Mouse (Mus musculus) liver, embryonic 16.5 days (tissue): Measurements from ENCODE around the gene Neurod2. TPM values are rescaled to one million over a fixed set of nuclear protein-coding genes. Genes with fewer than 3 reads are reported as not detected.
A peak's percentile ranks its signal among the peaks of the same experiment; 100 is the strongest.

Source experiments
- ATAC-seq: fragments of 200-750 bp; cut with Nextera tagmentation; 2 replicates; pipeline ENCODE4 v1.8.0; 2017; ENCODE audit warnings: low read depth, mild to moderate bottlenecking, moderate number of reproducible peaks, moderate library complexity
- H3K27ac ChIP-seq: fragments of 300-500 bp; sonication (generic); 2 replicates; pipeline ENCODE4 v1.5.1; 2014; ENCODE audit warnings: mild to moderate bottlenecking, low read length
- H3K27me3 ChIP-seq: fragments of 300-500 bp; sonication (generic); 2 replicates; pipeline ENCODE4 v1.6.1; 2014; ENCODE audit warnings: low read depth, low read length, mixed read lengths; ENCODE audit not compliant: control insufficient read depth, insufficient read depth
- H3K36me3 ChIP-seq: fragments of 300-500 bp; sonication (generic); 2 replicates; pipeline ENCODE4 v1.6.1; 2014; ENCODE audit warnings: mild to moderate bottlenecking; ENCODE audit not compliant: control insufficient read depth, insufficient read depth
- H3K4me1 ChIP-seq: fragments of 300-500 bp; sonication (generic); 2 replicates; pipeline ENCODE4 v1.6.1; 2014; ENCODE audit warnings: low read depth, low read length, mixed read lengths; ENCODE audit not compliant: control insufficient read depth
- H3K4me2 ChIP-seq: fragments of 300-500 bp; sonication (generic); 2 replicates; pipeline ENCODE4 v1.6.1; 2014; ENCODE audit warnings: low read depth, low read length, mixed read lengths
- H3K4me3 ChIP-seq: fragments of 300-500 bp; sonication (generic); 2 replicates; pipeline ENCODE4 v1.5.1; 2014; ENCODE audit warnings: low read depth, mild to moderate bottlenecking, low read length
- H3K9ac ChIP-seq: fragments of 300-500 bp; sonication (generic); 2 replicates; pipeline ENCODE4 v1.6.1; 2014; ENCODE audit warnings: low read depth, low read length
- H3K9me3 ChIP-seq: fragments of 300-500 bp; sonication (generic); replicated peaks from 2 replicates; pipeline ENCODE4 v1.6.1; 2016; ENCODE audit warnings: low read length; ENCODE audit not compliant: control insufficient read depth
- WGBS: fragments of 180-500 bp; shearing (Covaris S2); extraction: QIAGEN DNeasy Blood & Tissue Kit; methylation state at CpG from one replicate; pipeline ENCODE4 v1.1.7; 2014; ENCODE audit not compliant: insufficient replicate concordance; 5-methylcytosine and 5-hydroxymethylcytosine counted together
- polyA plus RNA-seq: library from polyadenylated mRNA; unstranded; fragments of >200 nt; fragmentation: Nextera tagmentation; extraction: Ambion mirVana; gene quantifications from 2 replicates; pipeline ENCODE4 v1.2.1, GENCODE M21; 2015

Neurod2 gene
- not detected in 2 replicates for polyA plus RNA-seq

DNA sequence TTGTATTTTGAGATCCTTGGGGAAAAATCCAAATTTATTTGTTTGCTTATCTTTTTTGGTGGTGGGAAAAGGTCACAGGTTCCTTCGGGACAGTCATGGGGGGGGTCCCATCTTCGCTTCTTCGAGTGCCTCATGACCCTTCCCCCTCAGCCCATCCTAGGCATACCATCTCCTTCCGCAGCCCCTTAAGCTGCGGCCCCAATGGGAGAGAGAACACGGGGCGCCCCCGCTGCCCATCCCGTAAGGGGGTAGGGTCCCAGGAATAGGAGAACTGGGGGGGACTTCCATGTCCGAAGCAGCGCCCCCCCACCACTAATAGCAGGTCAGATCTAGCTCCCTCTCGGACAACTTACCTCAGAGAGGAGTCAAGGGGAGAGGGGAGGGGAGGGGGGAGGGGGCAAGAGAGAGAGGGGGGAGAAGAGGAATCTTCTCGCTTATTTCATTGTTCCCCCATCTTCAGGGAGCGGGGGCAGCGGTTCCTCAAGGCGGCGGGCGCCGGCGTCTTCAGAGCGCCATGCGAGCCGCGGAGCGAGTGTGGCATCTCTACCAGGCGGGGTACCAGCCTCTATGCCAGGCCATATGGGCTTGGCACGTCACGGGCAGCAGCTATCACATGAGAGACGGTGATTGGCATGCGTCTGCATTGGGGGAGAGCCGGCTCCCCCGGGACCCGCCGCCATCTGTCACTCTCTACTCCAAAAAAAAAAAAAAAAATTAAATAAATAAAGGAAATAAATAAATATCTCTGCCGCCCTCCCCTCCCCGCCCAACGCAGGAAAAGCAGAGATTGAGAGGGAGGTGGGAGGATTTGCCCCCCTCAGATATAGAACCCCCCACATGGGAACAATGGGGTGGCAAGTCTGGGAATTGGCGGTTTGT, at the start of gene Neurod2:
TSS of gene Neurod2 (minus strand) at position 568 of the 879 bp plus-strand sequence.
- no peak within 1 kb of the TSS for H3K4me3 ChIP-seq
- no peak within 1 kb of the TSS for H3K9ac ChIP-seq
- H3K9me3 ChIP-seq, result no peaks in the 10 kb centered on the region
- H3K4me1 ChIP-seq, result no peaks in the 10 kb centered on the region
- peaks cover 95% of the 10 kb centered on the region for H3K27me3 ChIP-seq
- H3K27ac ChIP-seq, result no peak within 1 kb of the TSS
- WGBS, result 3% methylated on average over 38 of the region's 38 CpGs
- no peaks in the 10 kb centered on the region for H3K36me3 ChIP-seq
- H3K4me2 ChIP-seq, result 0 out of 2 replicates have a peak within 1 kb of the TSS, but pooled peaks have one; percentile 9
- ATAC-seq, result no peak

DNA sequence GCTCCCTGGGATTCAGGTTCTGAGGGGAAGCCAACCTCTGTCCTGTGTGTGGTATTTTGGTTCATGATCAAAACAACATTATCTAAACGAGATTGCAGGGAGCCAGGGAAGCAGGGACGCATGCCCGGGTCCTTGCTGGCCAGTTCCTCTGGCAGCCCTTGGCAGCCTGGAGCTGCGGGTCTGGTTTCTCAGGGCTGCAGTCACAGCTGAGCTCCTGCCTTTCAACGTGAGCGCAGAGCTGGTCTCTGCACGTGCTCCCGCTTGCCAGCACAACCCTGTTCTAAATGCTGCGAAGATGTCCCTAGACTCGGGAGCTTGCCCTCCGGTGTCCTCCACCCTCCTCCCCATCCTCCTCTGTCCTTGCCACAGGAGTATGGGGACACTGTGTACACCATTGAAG, 48.3 kb upstream of the Neurod2 start:
- Histone ChIP-seq H3K9me3 (no peaks in the 10 kb centered on the region), H3K27ac (no peak overlapping the region), H3K36me3 (peaks cover 19% of the 10 kb centered on the region), H3K4me3 (no peak overlapping the region), H3K4me2 (no peak overlapping the region), H3K27me3 (no peaks in the 10 kb centered on the region), H3K9ac (no peak overlapping the region), H3K4me1 (no peaks in the 10 kb centered on the region)
- WGBS, result 77% methylated on average over 11 of the region's 11 CpGs
- ATAC-seq, result no peak

DNA sequence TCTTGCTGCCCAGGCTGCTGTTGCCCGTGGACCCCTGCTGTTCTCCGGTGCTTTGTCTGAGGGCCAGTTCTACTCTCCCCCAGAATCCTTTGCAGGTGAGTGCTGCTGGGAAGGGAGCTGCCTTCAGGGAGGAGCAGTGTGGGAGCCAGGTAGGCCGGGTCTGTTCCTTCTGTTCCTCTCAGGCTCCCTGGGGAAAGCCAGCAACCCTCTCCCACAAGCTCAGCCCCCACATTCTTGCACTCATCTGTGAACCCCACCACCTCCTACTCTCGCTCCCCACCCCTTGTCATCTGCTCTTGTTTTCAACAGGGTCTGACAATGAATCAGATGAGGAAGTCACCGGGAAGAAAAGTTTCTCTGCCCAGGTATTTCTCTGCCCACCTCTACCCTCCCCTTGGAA, 47.3 kb upstream of the Neurod2 start:
- H3K9ac ChIP-seq, result no peak overlapping the region
- H3K4me3 ChIP-seq, result no peak overlapping the region
- H3K4me2 ChIP-seq, result no peak overlapping the region
- H3K27me3 ChIP-seq, result no peaks in the 10 kb centered on the region
- H3K4me1 ChIP-seq, result no peaks in the 10 kb centered on the region
- ATAC-seq, result no peak
- no peak overlapping the region for H3K27ac ChIP-seq
- WGBS, result 72% methylated on average over 5 of the region's 5 CpGs
- H3K36me3 ChIP-seq, result peaks cover 19% of the 10 kb centered on the region
- H3K9me3 ChIP-seq, result no peaks in the 10 kb centered on the region

DNA sequence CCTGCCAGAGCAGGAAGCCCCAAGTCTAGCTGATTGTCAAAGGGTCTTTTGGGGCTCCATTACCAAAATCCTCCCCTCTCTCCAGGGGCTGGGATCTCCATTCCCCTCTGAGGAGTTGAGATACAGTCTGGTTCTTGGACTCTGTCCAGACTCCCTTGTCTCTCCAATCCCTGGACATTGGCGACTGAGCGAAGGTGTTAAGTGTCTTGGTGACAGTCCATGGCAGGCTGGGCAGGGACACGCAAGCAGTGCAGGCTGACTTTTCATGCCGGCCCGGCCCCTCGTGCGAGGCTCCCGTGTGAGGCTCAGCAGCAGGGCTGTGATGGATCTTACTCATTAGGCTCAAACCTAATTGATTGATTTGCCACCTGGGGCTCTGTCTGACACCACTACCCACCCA, 44.8 kb upstream of the Neurod2 start:
- no peaks in the 10 kb centered on the region for H3K9me3 ChIP-seq
- no peak overlapping the region for H3K27ac ChIP-seq
- H3K4me3 ChIP-seq, result no peak overlapping the region
- H3K27me3 ChIP-seq, result no peaks in the 10 kb centered on the region
- H3K9ac ChIP-seq, result no peak overlapping the region
- ATAC-seq, result no peak
- no peak overlapping the region for H3K4me2 ChIP-seq
- H3K36me3 ChIP-seq, result peaks cover 19% of the 10 kb centered on the region
- 87% methylated on average over 8 of the region's 8 CpGs for WGBS
- no peaks in the 10 kb centered on the region for H3K4me1 ChIP-seq

DNA sequence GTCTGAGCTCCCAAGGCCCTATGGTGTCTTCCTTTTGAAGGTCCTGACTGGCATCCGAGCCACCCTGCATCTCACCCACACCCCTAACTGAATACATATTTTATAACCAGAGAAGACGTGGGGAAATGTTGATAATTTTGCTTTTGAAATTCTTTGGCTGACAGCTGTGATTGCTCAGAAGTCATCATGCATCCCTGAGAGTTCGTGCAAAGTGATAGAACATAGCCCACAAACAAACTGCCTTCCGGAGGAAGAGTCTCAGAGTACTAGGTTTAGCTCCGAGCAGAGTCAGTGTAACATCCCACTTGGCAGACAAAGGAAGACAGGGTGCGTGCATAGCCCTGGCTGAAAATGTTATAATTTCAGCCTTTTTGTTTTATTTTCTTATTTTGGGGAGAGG, 43.8 kb upstream of the Neurod2 start:
- peaks cover 14% of the 10 kb centered on the region for H3K36me3 ChIP-seq
- ATAC-seq, result no peak
- WGBS, result 70% methylated on average over 6 of the region's 6 CpGs

DNA sequence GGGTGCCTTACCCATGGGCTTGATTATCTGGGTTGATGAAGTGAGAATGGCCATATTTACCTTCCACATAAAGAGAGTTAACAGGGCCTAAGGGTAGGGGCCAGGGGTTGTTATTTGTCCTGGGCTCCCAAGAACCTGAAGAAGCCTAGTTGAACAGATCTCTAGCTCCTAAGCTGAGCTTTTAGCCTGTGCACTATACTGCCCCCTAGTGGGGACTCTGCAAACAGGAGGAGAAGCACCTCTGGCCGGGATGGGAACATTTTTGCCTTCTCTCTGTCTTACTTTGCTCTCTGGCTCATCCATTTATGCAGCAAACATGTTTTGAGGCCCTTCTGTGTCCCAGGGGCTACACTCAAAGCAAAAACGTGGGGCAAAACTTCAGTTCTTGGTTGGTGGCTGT, 43.0 kb upstream of the Neurod2 start:
- no peak overlapping the region for H3K27ac ChIP-seq
- 2% methylated on average over 2 of the region's 2 CpGs for WGBS
- no peaks in the 10 kb centered on the region for H3K9me3 ChIP-seq
- no peaks in the 10 kb centered on the region for H3K4me1 ChIP-seq
- H3K4me3 ChIP-seq, result no peak overlapping the region
- H3K36me3 ChIP-seq, result peaks cover 10% of the 10 kb centered on the region
- no peak overlapping the region for H3K9ac ChIP-seq
- H3K4me2 ChIP-seq, result no peak overlapping the region
- no peaks in the 10 kb centered on the region for H3K27me3 ChIP-seq
- ATAC-seq, result no peak

More for the DNA sequence above, 43.8 kb upstream of the Neurod2 start:
- H3K27me3 ChIP-seq, result no peaks in the 10 kb centered on the region
- H3K4me1 ChIP-seq, result no peaks in the 10 kb centered on the region
- H3K9me3 ChIP-seq, result no peaks in the 10 kb centered on the region
- H3K27ac ChIP-seq, result no peak overlapping the region
- H3K4me2 ChIP-seq, result no peak overlapping the region
- H3K4me3 ChIP-seq, result no peak overlapping the region
- no peak overlapping the region for H3K9ac ChIP-seq

DNA sequence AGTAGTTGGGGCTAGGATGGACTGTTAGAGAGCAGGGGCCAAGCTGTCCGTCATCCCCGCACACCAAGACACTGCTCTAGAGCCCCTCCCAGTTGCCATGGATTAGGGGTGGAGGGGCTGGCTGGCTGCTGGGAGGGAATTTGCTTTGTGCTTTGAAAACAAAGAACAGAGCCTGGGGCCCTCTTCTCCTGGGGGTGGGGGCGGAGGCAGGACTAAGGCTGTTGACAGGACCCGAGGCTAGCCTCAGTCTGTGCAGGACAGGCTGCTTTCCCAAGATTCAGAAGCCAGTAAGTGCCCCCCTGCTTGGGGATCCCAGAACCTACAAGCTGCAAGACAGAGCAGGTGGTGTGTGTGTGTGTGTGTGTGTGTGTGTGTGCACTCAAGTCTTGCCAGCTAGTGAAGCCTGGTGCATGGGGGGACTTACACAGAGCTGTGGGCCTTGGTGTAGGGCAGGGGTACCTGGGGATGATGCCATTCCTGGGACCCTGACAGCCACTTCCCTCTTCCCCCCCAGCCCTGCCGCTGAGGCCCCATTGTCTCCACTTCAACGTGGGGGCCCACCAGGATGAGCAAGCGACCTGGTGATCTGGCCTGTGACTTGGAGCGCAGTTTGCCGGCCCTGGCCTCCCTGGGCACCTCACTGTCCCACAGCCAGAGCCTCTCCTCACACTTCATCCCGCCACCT, 42.2 kb upstream of the Neurod2 start:
- no peak overlapping the region for H3K27ac ChIP-seq
- 60% methylated on average over 10 of the region's 10 CpGs for WGBS

DNA sequence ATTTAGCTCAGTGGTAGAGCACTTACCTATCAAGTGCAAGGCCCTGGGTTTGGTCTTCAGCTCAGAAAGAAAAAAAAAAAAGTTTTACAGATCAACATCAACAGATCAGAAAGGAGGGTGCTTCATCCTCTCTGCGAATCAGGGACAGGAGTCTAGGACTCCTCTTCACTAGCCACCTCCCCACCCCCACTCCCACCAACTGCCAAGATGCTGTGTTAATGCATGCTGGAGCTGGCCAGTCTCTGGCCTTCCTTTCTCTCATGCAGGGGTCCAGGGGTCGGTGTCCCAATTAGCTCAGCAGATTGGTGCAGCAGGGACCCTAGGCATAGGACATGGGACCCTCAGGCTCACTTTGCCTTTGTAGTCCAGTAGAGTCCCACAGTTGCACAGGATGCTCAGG, 41.1 kb upstream of the Neurod2 start:
- H3K4me1 ChIP-seq, result peaks cover 2% of the 10 kb centered on the region; the same call in 1 of the 2 replicates
- WGBS, result 69% methylated on average over 2 of the region's 2 CpGs
- no peak overlapping the region for H3K27ac ChIP-seq
- no peaks in the 10 kb centered on the region for H3K27me3 ChIP-seq
- no peak overlapping the region for H3K4me2 ChIP-seq
- no peak overlapping the region for H3K9ac ChIP-seq
- no peaks in the 10 kb centered on the region for H3K9me3 ChIP-seq
- H3K36me3 ChIP-seq, result peaks cover 3% of the 10 kb centered on the region; the same call in 1 of the 2 replicates
- no peak for ATAC-seq
- no peak overlapping the region for H3K4me3 ChIP-seq

More for the DNA sequence above, 42.2 kb upstream of the Neurod2 start:
- no peak overlapping the region for H3K4me2 ChIP-seq
- no peaks in the 10 kb centered on the region for H3K27me3 ChIP-seq
- H3K4me1 ChIP-seq, result no peaks in the 10 kb centered on the region
- H3K9me3 ChIP-seq, result no peaks in the 10 kb centered on the region
- no peak overlapping the region for H3K9ac ChIP-seq
- ATAC-seq, result no peak
- H3K36me3 ChIP-seq, result peaks cover 6% of the 10 kb centered on the region; the same call in 1 of the 2 replicates
- no peak overlapping the region for H3K4me3 ChIP-seq

DNA sequence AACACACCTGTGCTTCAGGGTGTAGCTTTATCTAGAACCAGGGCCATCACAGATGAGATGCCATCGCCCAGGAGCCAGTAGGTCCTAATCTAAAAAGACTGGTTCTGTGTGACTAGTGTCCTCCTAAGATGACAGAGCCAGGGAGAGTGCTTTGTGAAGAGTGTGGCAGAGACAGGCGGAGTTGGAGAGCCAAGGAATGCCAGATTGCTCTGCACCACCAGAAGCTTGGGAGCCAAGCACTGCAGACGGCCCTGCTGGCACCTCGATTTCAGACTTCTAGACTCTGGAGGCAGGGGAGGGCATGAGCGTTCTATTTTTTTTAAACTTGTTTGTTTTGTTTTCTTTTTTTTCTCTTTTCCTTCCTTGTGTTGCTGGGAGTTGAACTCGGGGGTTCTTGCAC, 39.9 kb upstream of the Neurod2 start:
- H3K4me1 ChIP-seq, result peaks cover 2% of the 10 kb centered on the region; the same call in 1 of the 2 replicates
- no peaks in the 10 kb centered on the region for H3K27me3 ChIP-seq
- no peak overlapping the region for H3K9ac ChIP-seq
- no peak overlapping the region for H3K4me3 ChIP-seq
- no peaks in the 10 kb centered on the region for H3K36me3 ChIP-seq
- H3K27ac ChIP-seq, result no peak overlapping the region
- 54% methylated on average over 6 of the region's 6 CpGs for WGBS
- no peak for ATAC-seq
- no peak overlapping the region for H3K4me2 ChIP-seq
- H3K9me3 ChIP-seq, result no peaks in the 10 kb centered on the region
